Mouse (Mus musculus): ENCODE results near the gene Adgrl3.

Adgrl3 gene

GRCm38 (mm10) chr5:81269689-81270088, 249.8 kb downstream of the Adgrl3 start:
- no peak for DNase-seq

- DNase-seq: no peak
These were observed 255.6 kb downstream of the Adgrl3 start for GRCm38 (mm10) chr5:81275346-81276047.

- no peak for DNase-seq
These were observed 259.3 kb downstream of the Adgrl3 start for GRCm38 (mm10) chr5:81279246-81279645.

DNA sequence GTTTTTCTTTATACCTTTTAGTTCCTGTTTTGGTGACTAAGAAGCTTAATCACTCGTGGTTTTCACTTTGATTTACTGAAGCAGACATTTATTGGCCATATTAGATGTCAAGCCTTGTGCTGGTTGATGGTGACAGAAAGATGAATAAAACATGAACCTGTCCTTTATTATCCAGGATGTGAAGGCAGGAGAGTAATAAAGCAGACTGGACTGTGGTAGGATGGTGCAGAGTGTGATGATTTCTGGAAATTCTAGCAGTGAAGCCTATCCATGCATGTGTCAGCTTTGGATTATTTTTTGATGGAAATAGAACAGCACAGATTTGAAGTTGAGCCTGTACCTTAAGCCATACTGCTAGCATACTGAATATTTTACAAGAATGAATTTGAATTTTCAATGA, 265.7 kb downstream of the Adgrl3 start:
- no peak for DNase-seq

- no peak for DNase-seq
These were observed 281.9 kb downstream of the Adgrl3 start for GRCm38 (mm10) chr5:81301874-81302273.

DNA sequence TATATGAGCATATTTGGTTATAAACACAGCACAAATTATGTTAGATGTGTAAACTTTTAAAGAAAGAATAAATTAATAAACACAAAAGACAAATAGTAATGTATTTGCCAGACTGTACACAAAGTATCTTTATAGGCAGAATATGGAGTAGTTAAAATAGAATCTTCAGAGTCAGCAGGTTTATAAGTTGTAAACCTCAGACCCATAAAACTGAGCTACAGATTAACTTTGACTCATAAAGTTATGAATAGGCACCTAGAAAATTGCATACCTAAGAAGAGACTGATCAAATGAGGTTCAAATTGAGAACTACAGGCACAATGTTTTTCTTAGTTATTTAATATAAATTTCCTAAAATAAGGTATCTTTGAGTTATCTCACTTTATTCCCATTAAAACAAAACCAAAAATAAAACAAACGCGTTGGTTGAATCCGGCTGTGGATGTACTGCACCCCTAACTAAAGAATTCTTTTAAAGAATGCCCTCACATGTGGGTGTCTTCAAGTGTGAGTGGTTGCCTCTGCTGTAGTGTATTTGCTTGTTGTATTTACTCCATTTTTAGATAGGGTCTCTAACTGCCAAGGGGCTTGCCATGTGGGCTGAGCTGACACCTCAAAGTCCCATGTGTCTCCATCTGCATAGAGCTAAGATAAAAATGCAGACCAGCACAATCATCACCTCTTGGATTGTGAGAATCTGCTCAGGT, 297.6 kb downstream of the Adgrl3 start:
- DNase-seq: no peak

- DNase-seq: no peak
These were observed 301.5 kb downstream of the Adgrl3 start for GRCm38 (mm10) chr5:81321276-81321934.

GRCm38 (mm10) chr5:81322064-81322463, 302.1 kb downstream of the Adgrl3 start:
- DNase-seq: no peak

- no peak for DNase-seq
These were observed 307.0 kb downstream of the Adgrl3 start for GRCm38 (mm10) chr5:81326916-81327315.

GRCm38 (mm10) chr5:81327392-81327791, 307.5 kb downstream of the Adgrl3 start:
- no peak for DNase-seq

GRCm38 (mm10) chr5:81329571-81329971, 309.6 kb downstream of the Adgrl3 start:
- peak in 1 of 2 experiments; percentile 6 for DNase-seq

GRCm38 (mm10) chr5:81344330-81344729, 324.4 kb downstream of the Adgrl3 start:
- no peak for DNase-seq

- DNase-seq: no peak
These were observed 325.1 kb downstream of the Adgrl3 start for GRCm38 (mm10) chr5:81345096-81345435.

GRCm38 (mm10) chr5:81345436-81346131, 325.6 kb downstream of the Adgrl3 start:
- peak; percentile 21 to 28 for DNase-seq

DNA sequence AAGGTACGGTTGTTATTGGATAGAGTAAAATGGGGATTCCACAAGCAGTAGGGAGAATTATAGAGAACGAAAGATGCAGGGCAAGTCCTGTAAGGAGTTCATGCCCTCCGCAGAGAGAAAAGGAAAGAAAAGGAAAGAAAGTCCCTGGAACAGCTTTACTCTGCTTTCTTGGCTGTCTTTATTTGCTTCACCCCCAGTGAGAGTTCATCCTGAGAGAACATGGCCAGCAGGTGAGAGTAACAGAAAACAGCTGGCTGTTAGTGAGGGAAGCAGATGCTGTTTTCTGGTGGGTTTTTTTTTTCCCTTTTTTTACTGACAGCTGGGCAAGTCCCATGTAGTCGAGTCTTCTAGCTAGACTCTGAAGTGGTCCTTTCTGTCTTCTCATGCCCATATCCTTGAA, 327.6 kb downstream of the Adgrl3 start:
- no peak for DNase-seq

DNA sequence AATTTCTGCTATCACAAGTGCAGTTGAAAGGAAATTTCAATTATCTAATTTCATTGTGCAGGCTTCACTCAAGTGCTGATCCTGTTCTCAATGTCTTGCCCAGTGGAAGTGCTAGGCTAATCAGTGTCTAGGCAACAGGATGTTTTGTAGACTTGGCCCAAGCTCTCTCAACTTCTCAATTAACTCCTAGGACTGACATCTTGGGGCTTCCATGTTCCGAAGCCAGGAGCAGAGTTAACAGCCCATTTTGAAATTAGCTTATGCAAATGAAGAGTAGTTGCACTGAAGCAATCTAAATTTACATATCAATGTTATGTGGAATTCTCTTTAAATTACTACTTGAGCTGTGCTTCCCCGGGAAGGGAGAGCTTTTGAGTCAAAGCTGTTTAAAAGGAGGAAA, 339.6 kb downstream of the Adgrl3 start:
- DNase-seq: no peak

GRCm38 (mm10) chr5:81364198-81364643, 344.3 kb downstream of the Adgrl3 start:
- DNase-seq: no peak

DNA sequence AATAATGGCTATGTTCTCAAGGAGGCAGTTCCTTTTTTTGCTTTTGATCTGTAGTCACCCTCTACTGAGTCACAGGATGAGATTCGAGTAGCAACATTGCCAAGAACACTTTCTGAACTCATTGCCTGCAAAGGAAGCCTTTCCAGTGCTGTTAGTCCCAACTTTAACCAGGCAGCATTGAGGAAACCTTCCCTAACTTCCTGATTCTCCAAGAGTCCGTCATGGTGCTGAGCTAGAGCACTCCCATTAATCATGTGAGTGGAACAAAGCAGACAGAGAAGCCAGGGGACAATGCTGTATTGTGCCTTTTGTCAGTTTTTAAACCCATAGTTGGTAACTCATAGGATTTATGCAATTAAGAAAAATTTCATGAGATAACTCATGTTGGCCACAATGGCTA, 345.3 kb downstream of the Adgrl3 start:
- no peak for DNase-seq

- no peak for DNase-seq
These were observed 350.4 kb downstream of the Adgrl3 start for GRCm38 (mm10) chr5:81370126-81370850.

- DNase-seq: peak; percentile 16 to 17
These were observed 356.1 kb downstream of the Adgrl3 start for GRCm38 (mm10) chr5:81375992-81376391.

- DNase-seq: no peak
These were observed 385.7 kb downstream of the Adgrl3 start for GRCm38 (mm10) chr5:81405582-81406143.

DNA sequence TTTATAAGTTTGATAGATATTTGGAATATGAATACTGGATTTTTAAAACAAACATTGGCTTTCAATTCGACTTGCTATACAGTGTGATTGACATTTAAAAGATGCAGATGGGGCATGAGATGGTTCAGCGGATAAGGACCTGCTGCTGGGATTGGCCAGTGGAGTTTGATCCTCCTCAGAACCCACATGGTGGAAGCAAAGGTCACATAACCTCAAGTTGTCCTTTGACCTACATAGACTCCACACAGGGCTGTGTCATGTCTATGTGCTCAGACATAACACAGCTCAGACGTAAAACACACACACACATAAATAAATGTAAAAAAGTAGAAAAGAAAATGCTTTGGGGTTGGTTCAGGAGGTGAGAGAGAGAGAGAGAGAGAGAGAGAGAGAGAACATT, 397.4 kb downstream of the Adgrl3 start:
- no peak for DNase-seq

All from cerebellum, postnatal 10 days (tissue).